Mouse (Mus musculus): Measurements from ENCODE around the gene Nup107. TPM values are rescaled to one million over a fixed set of nuclear protein-coding genes. Genes with fewer than 3 reads are reported as not detected.

Nup107 gene
- polyA plus RNA-seq, 1 experiment from 2014 or later: 40.2 TPM

DNA sequence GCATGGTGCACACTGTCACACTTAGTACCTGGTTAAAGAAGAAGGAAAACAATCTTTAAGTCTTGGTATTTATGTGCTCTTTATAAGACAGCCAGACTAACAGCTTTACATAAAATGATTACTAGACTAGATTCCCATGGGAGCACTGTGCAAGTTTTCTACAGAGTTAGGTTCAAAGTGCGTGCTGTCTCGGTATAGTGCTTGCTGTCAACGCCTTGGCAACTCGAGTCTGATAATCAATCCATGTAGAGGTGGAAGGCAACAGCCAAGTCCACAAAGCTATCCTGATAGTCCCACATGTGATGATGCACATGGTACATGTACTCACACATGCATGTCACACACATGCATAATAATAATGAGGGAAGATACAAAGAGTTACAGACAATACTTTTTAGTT lies 32.1 kb upstream of the Nup107 start:
- WGBS: 46% methylated on average over 4 of the region's 4 CpGs
- H3K4me2 ChIP-seq: no peak overlapping the region
- H3K27me3 ChIP-seq (replicated peaks): no peaks in the 10 kb centered on the region
- no peaks in the 10 kb centered on the region for H3K9me3 ChIP-seq
- ATAC-seq (ENCODE audit: extremely low read depth, insufficient number of reproducible peaks, low FRiP score, low TSS enrichment): no peak
- peaks cover 49% of the 10 kb centered on the region for H3K36me3 ChIP-seq
- no peak overlapping the region for H3K4me3 ChIP-seq
- H3K4me1 ChIP-seq: peaks cover 40% of the 10 kb centered on the region
- no peak overlapping the region for H3K9ac ChIP-seq
- H3K27ac ChIP-seq (replicated peaks): no peak overlapping the region

DNA sequence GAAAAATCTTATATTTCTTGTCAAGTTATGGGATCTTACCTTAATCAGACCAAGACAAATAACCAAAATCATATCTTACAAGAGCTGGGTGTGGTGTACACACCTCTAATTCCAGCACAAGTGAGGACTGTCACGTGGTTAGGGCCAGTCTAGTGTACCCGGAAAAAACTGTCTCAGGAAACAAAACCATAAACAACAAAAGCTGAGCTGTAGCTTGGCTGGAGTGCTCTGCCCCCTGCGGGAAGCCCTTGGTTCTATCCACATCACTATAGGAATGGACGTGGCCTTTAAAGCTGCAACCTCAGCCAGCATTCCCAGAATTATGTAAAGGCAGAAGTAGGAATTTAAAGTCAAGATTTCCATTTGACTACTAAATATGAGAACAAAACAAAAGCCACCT lies 31.6 kb upstream of the Nup107 start:
- Histone ChIP-seq H3K9ac (no peak overlapping the region), H3K9me3 (no peaks in the 10 kb centered on the region), H3K27ac (replicated peaks) (no peak overlapping the region), H3K27me3 (replicated peaks) (no peaks in the 10 kb centered on the region), H3K4me2 (no peak overlapping the region), H3K36me3 (peaks cover 54% of the 10 kb centered on the region), H3K4me3 (no peak overlapping the region), H3K4me1 (peaks cover 35% of the 10 kb centered on the region)
- ATAC-seq (ENCODE audit: extremely low read depth, insufficient number of reproducible peaks, low FRiP score, low TSS enrichment): no peak
- 75% methylated on average over 4 of the region's 4 CpGs for WGBS

DNA sequence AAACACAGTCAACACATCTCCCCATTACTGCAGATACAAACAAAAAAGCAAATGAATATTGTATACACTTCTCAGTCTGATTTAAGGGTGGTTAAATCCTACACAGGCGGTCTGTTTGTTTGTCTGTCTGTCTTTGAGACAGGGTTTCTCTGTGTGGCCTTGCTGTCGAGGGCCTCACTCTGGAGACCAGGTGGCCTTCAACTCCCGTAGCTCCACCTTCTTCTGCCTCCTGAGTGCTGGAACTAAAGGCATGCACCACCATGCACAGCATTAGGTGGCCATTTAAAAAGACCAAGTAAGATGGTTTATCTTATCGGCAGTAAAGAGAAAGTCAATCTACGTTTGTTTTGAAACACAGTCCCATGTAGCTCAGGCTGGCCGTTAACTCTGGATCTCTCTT lies 30.8 kb upstream of the Nup107 start:
- Histone ChIP-seq H3K4me2 (no peak overlapping the region), H3K4me3 (no peak overlapping the region), H3K9ac (no peak overlapping the region), H3K9me3 (no peaks in the 10 kb centered on the region), H3K36me3 (peaks cover 62% of the 10 kb centered on the region), H3K4me1 (peaks cover 28% of the 10 kb centered on the region), H3K27me3 (replicated peaks) (no peaks in the 10 kb centered on the region), H3K27ac (replicated peaks) (no peak overlapping the region)
- WGBS: 79% methylated on average over 6 of the region's 6 CpGs
- ATAC-seq (ENCODE audit: extremely low read depth, insufficient number of reproducible peaks, low FRiP score, low TSS enrichment): no peak

DNA sequence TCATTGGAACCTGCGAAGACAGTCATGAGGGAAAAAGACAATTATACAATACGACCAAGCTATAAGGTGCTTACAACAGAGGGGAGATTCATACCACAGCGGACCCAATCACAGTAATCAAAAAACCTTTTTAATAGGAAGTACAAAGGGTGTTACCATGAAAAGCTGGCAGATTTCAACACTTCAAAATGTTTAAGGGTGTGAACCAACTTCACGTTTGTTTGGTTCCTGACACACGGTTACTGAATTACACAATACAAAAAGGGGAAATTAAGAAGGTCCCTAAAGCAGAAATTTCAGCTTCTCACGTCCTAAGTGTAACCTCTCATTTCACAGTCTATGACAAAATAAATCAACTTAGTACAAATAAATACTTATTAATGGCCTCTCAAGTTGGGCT lies 26.1 kb upstream of the Nup107 start:
- H3K36me3 ChIP-seq: peaks cover 93% of the 10 kb centered on the region
- no peak overlapping the region for H3K9ac ChIP-seq
- H3K27ac ChIP-seq (replicated peaks): no peak overlapping the region
- H3K27me3 ChIP-seq (replicated peaks): no peaks in the 10 kb centered on the region
- no peaks in the 10 kb centered on the region for H3K4me1 ChIP-seq
- 89% methylated on average over 6 of the region's 6 CpGs for WGBS
- H3K4me2 ChIP-seq: no peak overlapping the region
- no peak for ATAC-seq (ENCODE audit: extremely low read depth, insufficient number of reproducible peaks, low FRiP score, low TSS enrichment)
- H3K9me3 ChIP-seq: no peaks in the 10 kb centered on the region
- no peak overlapping the region for H3K4me3 ChIP-seq

DNA sequence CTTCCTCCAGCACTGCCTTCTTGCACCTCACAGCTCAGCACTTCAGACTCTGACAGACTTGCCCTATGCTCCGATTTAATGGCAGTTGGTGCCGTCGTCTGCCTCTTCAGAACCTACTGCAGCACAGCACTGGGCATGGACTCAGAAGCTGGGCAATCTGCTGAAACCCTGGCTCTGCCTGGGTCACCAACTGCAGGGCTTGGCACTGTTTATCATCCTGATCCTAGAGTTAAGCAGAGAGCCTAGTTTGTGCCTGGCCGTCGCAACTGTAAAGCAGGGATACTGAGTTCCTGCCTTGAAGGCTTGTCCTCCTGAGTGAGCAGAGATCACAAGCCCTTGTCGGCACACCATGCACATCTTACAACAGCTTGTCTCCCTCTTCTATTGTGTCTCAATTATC lies 24.2 kb upstream of the Nup107 start:
- no peak overlapping the region for H3K27ac ChIP-seq (replicated peaks)
- H3K9ac ChIP-seq: no peak overlapping the region
- H3K4me3 ChIP-seq: no peak overlapping the region
- H3K27me3 ChIP-seq (replicated peaks): no peaks in the 10 kb centered on the region
- peaks cover 94% of the 10 kb centered on the region for H3K36me3 ChIP-seq
- H3K4me2 ChIP-seq: no peak overlapping the region
- ATAC-seq (ENCODE audit: extremely low read depth, insufficient number of reproducible peaks, low FRiP score, low TSS enrichment): no peak
- H3K9me3 ChIP-seq: no peaks in the 10 kb centered on the region
- no peaks in the 10 kb centered on the region for H3K4me1 ChIP-seq
- 77% methylated on average over 6 of the region's 6 CpGs for WGBS

DNA sequence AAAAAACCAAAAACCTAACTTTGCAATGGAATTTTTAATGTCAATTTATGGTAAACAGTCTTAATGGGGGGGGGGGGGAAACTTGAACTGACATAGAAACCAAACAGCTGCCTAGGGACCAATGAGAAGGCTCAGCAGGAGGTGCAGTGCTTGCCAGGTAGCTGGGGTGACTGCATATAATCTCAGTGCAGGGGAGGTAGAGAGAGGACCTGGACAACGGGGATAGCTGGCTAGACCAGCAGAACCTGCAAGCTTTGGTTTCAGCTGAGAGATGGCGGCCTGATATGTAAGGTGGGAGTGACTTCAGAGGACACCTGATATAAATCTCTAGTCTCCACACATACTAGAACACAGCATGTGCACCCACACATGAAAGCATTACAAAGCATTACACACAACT lies 20.0 kb upstream of the Nup107 start:
- H3K9ac ChIP-seq: no peak overlapping the region
- H3K9me3 ChIP-seq: no peaks in the 10 kb centered on the region
- no peak overlapping the region for H3K27ac ChIP-seq (replicated peaks)
- no peaks in the 10 kb centered on the region for H3K4me1 ChIP-seq
- no peaks in the 10 kb centered on the region for H3K27me3 ChIP-seq (replicated peaks)
- H3K4me2 ChIP-seq: no peak overlapping the region
- H3K4me3 ChIP-seq: no peak overlapping the region
- peaks cover 66% of the 10 kb centered on the region for H3K36me3 ChIP-seq
- WGBS: 91% methylated on average over 2 of the region's 2 CpGs
- no peak for ATAC-seq (ENCODE audit: extremely low read depth, insufficient number of reproducible peaks, low FRiP score, low TSS enrichment)

DNA sequence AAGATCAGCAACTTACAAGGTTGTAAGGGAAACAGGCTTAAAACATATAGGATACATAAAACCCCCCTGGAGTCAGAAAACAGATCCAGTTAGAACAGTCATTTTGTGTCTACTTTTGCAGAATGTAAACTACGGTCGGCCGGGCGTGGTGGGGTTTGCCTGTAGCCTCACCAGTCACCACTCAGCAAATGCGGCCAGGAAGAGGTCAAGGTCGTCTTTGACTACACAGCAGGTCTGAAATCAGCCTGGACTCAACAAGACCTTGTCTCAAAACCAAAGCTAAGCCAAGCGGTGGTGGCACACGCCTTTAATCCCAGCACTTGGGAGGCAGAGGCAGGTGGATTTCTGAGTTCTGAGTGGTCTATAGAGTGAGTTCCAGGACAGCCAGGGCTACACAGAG lies 19.1 kb upstream of the Nup107 start:
- Histone ChIP-seq H3K9me3 (no peaks in the 10 kb centered on the region), H3K27ac (replicated peaks) (no peak overlapping the region), H3K4me1 (no peaks in the 10 kb centered on the region), H3K27me3 (replicated peaks) (no peaks in the 10 kb centered on the region), H3K4me2 (no peak overlapping the region), H3K9ac (no peak overlapping the region), H3K36me3 (peaks cover 57% of the 10 kb centered on the region), H3K4me3 (no peak overlapping the region)
- WGBS: 91% methylated on average over 8 of the region's 8 CpGs
- ATAC-seq (ENCODE audit: extremely low read depth, insufficient number of reproducible peaks, low FRiP score, low TSS enrichment): no peak

DNA sequence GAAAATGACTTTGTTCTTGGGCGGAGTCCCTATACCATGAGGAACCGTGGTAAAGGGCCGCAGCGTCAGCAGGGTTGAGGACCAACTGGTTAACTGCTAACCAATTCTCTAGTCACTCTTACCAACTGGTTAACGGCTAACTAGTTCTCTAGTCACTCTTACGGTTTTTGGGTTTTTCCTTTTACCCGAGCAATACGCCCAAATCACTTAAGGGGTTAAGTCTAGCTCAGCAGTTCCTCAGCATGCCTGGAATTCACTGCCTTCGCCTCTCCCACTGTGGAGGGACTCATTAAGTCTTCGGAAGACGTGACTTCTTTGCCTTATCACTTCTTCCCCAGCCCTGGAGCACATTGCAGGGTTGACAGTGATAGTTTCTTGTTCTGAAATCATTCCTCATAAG lies 18.0 kb upstream of the Nup107 start:
- no peak overlapping the region for H3K4me2 ChIP-seq
- ATAC-seq (ENCODE audit: extremely low read depth, insufficient number of reproducible peaks, low FRiP score, low TSS enrichment): no peak

DNA sequence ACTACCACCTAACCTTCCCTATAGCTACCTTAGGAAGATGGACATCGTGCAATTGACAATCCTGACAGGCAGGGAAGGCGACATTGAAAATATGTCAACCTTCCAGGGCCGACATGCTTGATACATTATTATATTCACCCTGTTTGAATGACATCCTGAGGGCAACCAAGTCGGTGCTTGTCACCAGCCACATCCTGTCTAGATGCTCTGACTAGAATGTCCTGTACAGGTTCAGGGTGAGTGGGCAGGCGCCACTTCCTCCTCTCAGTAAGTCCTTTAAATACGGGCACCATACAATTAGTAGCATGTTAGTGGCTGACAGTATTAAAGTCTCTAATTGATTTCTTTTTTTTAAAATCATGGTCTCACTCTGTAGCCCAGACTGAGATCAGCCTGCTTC lies 15.6 kb upstream of the Nup107 start:
- Histone ChIP-seq H3K4me2 (no peak overlapping the region), H3K4me3 (no peak overlapping the region), H3K9ac (no peak overlapping the region), H3K4me1 (peaks cover 5% of the 10 kb centered on the region), H3K27me3 (replicated peaks) (no peaks in the 10 kb centered on the region), H3K9me3 (no peaks in the 10 kb centered on the region), H3K27ac (replicated peaks) (no peak overlapping the region), H3K36me3 (peaks cover 26% of the 10 kb centered on the region)
- no peak for ATAC-seq (ENCODE audit: extremely low read depth, insufficient number of reproducible peaks, low FRiP score, low TSS enrichment)
- WGBS: 83% methylated on average over 6 of the region's 6 CpGs

More for the DNA sequence above, 18.0 kb upstream of the Nup107 start:
- Histone ChIP-seq H3K4me1 (peaks cover 5% of the 10 kb centered on the region), H3K36me3 (peaks cover 46% of the 10 kb centered on the region), H3K4me3 (no peak overlapping the region), H3K27me3 (replicated peaks) (no peaks in the 10 kb centered on the region), H3K27ac (replicated peaks) (no peak overlapping the region), H3K9ac (no peak overlapping the region), H3K9me3 (no peaks in the 10 kb centered on the region)
- 70% methylated on average over 11 of the region's 11 CpGs for WGBS

DNA sequence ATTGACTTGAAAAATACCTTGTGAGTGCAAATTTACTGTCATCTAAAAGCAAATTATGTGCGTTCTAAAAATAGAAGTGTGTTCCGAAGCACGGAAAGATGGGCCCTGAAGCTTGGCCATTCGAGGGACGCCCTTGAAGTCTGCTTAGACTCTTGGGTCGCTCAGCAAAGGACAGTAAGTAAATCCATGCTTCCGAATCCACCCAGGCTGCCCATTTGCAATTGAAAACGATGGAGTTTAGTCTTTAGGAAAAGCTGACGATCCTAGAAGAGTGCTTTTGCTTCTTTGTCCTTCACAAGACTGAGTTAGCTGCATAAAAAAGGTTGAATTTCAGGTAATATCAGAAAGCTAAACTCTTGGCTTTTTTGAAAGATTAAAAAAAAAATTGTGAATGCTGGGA lies 13.4 kb upstream of the Nup107 start:
- no peak overlapping the region for H3K4me3 ChIP-seq
- H3K9ac ChIP-seq: no peak overlapping the region
- H3K27me3 ChIP-seq (replicated peaks): no peaks in the 10 kb centered on the region
- ATAC-seq (ENCODE audit: extremely low read depth, insufficient number of reproducible peaks, low FRiP score, low TSS enrichment): no peak
- peaks cover 5% of the 10 kb centered on the region for H3K4me1 ChIP-seq
- no peaks in the 10 kb centered on the region for H3K9me3 ChIP-seq
- H3K36me3 ChIP-seq: peaks cover 6% of the 10 kb centered on the region
- WGBS: 46% methylated on average over 9 of the region's 9 CpGs
- H3K27ac ChIP-seq (replicated peaks): no peak overlapping the region
- H3K4me2 ChIP-seq: no peak overlapping the region

DNA sequence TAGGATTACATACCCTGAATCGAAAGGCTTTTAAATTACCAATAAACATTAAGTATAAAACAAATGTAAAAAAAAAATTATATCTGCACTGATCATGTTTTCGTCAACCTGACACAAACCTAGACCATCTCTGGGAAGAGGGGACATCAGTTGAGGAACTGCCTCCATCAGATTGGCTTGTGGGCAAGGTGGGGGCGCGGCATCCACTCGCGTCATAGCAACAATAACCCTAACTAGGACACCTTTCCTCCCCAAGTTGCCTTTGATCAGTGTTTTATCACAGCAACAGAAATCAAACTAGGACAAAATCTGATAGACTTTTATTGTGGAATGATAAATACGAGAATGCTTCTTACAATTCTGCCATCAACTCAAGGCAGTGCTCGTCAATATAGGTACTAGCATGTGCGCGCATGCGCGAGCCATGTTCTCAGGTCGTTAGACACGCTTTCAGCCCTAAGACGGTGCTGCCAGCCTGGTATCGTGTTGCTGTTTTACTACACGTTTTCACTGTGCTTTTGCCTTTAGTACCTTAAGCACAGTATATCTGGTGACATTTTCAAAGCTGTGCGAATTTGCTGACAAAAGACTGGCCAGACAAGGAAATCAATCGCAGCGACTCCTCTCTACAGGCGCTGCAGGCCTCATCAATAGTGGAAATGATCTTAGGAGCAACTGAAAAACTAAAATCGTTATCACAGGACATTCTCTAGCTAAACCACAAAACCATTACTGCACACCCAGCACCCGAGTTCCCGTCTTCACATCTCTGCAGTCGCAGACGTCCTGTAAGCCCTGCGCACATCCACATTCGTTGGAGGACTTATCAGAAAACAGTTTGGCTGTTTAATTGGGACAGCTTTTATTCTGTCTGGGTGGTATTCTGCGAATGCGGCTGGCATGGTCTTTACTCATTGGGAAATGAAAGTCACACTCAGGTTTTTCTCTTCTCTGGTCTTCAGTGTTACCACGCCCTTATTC lies 11.7 kb upstream of the Nup107 start:
- Histone ChIP-seq H3K9me3 (no peaks in the 10 kb centered on the region), H3K27ac (replicated peaks) (no peak overlapping the region), H3K4me3 (no peak overlapping the region), H3K27me3 (replicated peaks) (no peaks in the 10 kb centered on the region), H3K36me3 (no peaks in the 10 kb centered on the region), H3K4me2 (no peak overlapping the region), H3K9ac (no peak overlapping the region), H3K4me1 (peaks cover 5% of the 10 kb centered on the region)
- ATAC-seq (ENCODE audit: extremely low read depth, insufficient number of reproducible peaks, low FRiP score, low TSS enrichment): no peak
- whole genome bisulfite sequencing: 84% methylated on average over 31 of the region's 31 CpGs

DNA sequence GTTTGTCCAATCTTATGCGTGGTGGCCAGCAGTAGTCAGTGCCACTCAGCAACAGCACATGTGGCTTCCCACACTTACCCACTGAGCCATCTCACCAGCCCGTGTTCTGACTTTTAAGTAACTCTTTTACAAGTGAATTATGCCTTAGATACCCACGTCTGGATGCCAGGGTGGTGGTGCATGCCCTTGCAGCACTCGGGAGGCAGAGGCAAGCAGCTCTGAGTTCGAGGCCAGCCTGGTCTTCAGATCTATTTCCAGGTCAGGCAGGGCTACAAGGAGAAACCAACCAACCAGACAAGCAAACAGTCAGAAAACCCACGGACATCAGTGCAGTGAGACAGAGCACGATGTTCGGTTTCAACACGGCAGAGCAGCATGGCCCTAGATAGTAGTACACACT lies 9.4 kb upstream of the Nup107 start:
- Histone ChIP-seq H3K36me3 (no peaks in the 10 kb centered on the region), H3K4me1 (peaks cover 5% of the 10 kb centered on the region), H3K4me3 (no peak overlapping the region), H3K9me3 (no peaks in the 10 kb centered on the region), H3K27me3 (replicated peaks) (no peaks in the 10 kb centered on the region), H3K4me2 (no peak overlapping the region), H3K27ac (replicated peaks) (no peak overlapping the region), H3K9ac (no peak overlapping the region)
- 90% methylated on average over 9 of the region's 9 CpGs for WGBS
- no peak for ATAC-seq (ENCODE audit: extremely low read depth, insufficient number of reproducible peaks, low FRiP score, low TSS enrichment)
